Mouse (Mus musculus): ENCODE measurements around the gene Hopx. TPM values are rescaled to one million over a fixed set of nuclear protein-coding genes. Genes with fewer than 3 reads are reported as not detected.
A peak's percentile ranks its signal among the peaks of the same experiment; 100 is the strongest.

Gene Hopx
- polyA plus RNA-seq, 1 experiment from 2014 or later, result 2.4 TPM

DNA sequence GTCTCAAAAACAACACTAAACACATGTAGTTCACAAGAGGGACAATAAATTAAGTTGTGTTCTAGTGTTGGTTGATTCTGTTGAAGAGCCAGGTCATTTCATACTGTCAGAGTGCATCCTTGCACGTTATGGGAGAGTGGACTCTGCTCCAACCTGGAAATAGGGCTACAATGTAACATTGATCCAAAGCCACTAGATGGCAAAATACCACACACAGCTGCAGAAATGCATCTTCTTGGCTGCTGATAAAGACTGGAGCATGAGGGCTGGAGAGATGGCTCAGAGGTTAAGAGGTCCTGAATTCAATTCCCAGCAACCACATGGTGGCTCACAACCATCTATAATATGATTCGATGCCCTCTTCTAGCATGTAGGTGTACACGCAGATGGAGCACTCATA lies 43.3 kb downstream of the Hopx start:
- no peaks in the 10 kb centered on the region for H3K27me3 ChIP-seq (ENCODE audit: insufficient read depth, low read length)
- peak; percentile 48 for TF ChIP-seq CTCF (IDR thresholded peaks at IDR 0.05; ENCODE audit: low read depth)
- H3K4me1 ChIP-seq (ENCODE audit: insufficient read depth), result no peaks in the 10 kb centered on the region
- H3K9ac ChIP-seq, result no peak overlapping the region
- no peak overlapping the region for H3K4me3 ChIP-seq (ENCODE audit: low read depth, low read length)
- 81% methylated on average over 3 of the region's 3 CpGs for WGBS
- no peak overlapping the region for H3K27ac ChIP-seq (ENCODE audit: low read depth)
- H3K4me2 ChIP-seq, result no peak overlapping the region
- ATAC-seq (ENCODE audit: insufficient read depth), result no peak
- peak; percentile 28 for DNase-seq
- H3K36me3 ChIP-seq (ENCODE audit: insufficient read depth), result no peaks in the 10 kb centered on the region
- no peaks in the 10 kb centered on the region for H3K9me3 ChIP-seq (ENCODE audit: low read depth, low read length)

DNA sequence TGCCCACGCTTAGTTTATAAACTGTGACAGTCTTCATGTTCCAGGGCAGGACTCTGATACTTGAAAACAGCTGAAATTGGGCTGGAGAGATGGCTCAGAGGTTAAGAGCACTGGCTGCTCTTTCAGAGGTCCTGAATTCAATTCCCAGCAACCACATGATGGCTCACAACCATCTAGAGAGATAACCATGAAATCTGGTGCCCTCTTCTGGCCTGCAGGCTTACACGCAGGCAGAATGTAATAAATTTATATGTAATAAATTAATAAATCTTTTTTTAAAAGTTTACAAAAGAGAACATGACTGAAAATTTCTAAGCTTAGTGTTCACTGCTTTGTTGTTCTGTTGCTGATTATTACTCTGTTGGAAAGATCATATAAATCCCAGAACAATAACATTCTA lies 43.9 kb downstream of the Hopx start:
- Histone ChIP-seq H3K4me2 (no peak overlapping the region), H3K9ac (no peak overlapping the region), H3K36me3 (ENCODE audit: insufficient read depth) (no peaks in the 10 kb centered on the region), H3K9me3 (ENCODE audit: low read depth, low read length) (no peaks in the 10 kb centered on the region), H3K27ac (ENCODE audit: low read depth) (no peak overlapping the region), H3K4me1 (ENCODE audit: insufficient read depth) (no peaks in the 10 kb centered on the region), H3K27me3 (ENCODE audit: insufficient read depth, low read length) (no peaks in the 10 kb centered on the region), H3K4me3 (ENCODE audit: low read depth, low read length) (no peak overlapping the region)
- DNase-seq (no peak), ATAC-seq (ENCODE audit: insufficient read depth) (no peak)
- WGBS, result 82% methylated on average over 2 of the region's 2 CpGs
- TF ChIP-seq CTCF (IDR thresholded peaks at IDR 0.05; ENCODE audit: low read depth), result peak; percentile 35

DNA sequence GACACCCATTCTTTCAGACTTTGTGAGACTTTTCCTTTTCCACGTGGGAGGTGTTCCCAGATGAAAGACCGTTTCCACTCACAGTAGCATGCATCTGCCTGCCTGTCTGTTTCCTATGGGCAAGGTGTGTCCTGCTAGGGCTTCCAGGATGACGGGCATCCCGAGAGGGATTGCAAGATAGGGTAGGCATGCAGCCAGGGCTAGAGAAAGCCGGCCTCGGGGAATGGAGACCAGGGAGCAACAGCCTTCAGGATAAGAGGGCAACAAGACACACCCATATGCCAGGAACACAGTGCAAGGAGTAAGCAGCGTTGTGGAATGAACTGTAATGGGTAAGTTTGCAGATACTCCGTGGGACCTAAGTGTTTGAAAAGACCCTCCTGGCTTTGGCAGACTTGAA lies 47.6 kb downstream of the Hopx start:
- no peak overlapping the region for H3K27ac ChIP-seq (ENCODE audit: low read depth)
- no peaks in the 10 kb centered on the region for H3K9me3 ChIP-seq (ENCODE audit: low read depth, low read length)
- H3K9ac ChIP-seq, result no peak overlapping the region
- TF ChIP-seq CTCF (IDR thresholded peaks at IDR 0.05; ENCODE audit: low read depth), result no peak
- WGBS, result 63% methylated on average over 8 of the region's 8 CpGs
- no peaks in the 10 kb centered on the region for H3K4me1 ChIP-seq (ENCODE audit: insufficient read depth)
- ATAC-seq (ENCODE audit: insufficient read depth) (no peak), DNase-seq (no peak)
- no peaks in the 10 kb centered on the region for H3K36me3 ChIP-seq (ENCODE audit: insufficient read depth)
- H3K27me3 ChIP-seq (ENCODE audit: insufficient read depth, low read length), result no peaks in the 10 kb centered on the region
- no peak overlapping the region for H3K4me3 ChIP-seq (ENCODE audit: low read depth, low read length)
- no peak overlapping the region for H3K4me2 ChIP-seq

DNA sequence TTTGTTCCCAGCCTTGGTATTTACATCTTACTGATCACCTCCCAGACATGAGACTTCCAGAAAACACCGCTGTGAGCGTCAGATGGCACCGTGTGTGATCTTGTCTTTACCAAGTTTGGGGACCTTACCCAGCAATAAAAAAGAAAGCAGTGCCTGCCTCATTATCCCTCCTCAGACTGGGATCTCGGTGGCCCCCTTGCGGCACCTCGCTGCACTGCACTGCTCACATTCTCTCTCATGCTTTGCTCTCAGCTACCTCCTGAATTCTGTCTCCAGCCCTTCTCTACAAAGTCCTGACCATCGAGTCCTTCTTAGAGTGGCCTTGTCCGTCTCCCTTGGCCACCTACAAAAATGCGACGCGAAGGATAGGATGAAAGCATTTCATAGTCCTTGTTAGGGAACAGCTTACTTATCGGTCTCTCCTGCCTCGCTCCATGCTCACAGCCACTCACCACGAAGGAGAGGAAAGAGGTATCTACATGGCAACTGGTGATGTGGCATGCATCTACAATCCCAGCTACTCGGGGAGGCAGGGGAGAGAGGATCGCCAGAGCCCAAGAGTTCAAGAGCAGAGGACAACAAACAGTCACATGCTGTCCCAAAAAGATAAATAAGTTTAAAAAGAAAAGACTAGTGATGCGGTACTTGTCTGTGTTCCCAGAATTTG lies 53.4 kb downstream of the Hopx start:
- H3K36me3 ChIP-seq (ENCODE audit: insufficient read depth), result no peaks in the 10 kb centered on the region
- no peak overlapping the region for H3K27ac ChIP-seq (ENCODE audit: low read depth)
- no peak for ATAC-seq (ENCODE audit: insufficient read depth)
- H3K9me3 ChIP-seq (ENCODE audit: low read depth, low read length), result no peaks in the 10 kb centered on the region
- 33% methylated on average over 17 of the region's 17 CpGs for WGBS
- no peaks in the 10 kb centered on the region for H3K4me1 ChIP-seq (ENCODE audit: insufficient read depth)
- no peak overlapping the region for H3K4me3 ChIP-seq (ENCODE audit: low read depth, low read length)
- no peaks in the 10 kb centered on the region for H3K27me3 ChIP-seq (ENCODE audit: insufficient read depth, low read length)
- peak; percentile 93 for TF ChIP-seq CTCF (IDR thresholded peaks at IDR 0.05; ENCODE audit: low read depth)
- no peak overlapping the region for H3K9ac ChIP-seq
- H3K4me2 ChIP-seq, result peak overlapping the region; percentile 18; the same call in 1 of the 2 replicates
- DNase-seq, result peak; percentile 72

DNA sequence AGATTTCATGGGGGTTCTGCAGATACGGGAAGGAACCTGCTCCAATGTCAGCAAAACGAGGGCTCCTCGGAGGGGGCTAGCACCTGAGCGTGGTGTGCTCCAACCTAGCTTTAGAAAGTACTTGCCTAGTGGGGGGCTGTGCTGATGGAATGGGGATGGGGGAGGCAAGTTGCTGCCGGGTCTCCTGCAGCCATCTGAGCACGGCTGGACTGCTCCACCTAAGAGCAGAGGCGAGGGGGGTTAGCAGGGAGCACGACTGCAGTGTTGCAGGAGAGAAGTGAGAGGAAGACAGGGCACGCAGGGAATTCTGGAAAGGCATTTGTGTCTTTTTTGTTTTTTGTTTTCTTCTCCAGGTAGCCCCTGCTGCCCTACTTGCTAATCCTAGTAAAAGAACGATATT lies 54.6 kb downstream of the Hopx start:
- no peak for TF ChIP-seq CTCF (IDR thresholded peaks at IDR 0.05; ENCODE audit: low read depth)

DNA sequence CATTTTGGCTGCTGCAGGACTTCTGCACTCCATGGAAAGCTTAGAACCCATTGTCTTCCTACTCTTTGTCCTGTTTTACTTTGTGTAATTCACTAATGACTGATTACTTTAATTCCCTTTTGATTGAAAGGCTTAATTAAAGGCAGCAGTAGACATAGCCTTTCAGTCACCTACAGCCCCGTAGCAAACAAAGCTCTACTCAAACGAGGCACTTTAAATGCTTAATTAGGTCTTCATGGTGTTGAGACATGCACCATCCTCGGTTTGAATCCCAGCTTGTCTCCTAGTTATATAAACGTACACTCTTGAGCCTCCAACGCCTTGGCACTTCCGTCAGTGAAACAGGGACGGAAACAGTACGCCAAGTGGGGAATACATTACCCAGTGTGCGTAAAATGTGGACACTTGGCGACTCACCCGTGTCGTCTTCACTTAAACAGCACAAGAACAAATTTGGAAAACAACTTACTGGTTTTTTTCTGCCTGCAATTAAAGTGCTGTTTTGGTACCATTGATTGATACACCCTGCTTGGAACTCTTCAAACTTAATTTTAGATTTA lies 58.0 kb downstream of the Hopx start:
- H3K4me1 ChIP-seq (ENCODE audit: insufficient read depth), result no peaks in the 10 kb centered on the region
- H3K27me3 ChIP-seq (ENCODE audit: insufficient read depth, low read length), result no peaks in the 10 kb centered on the region
- no peak for TF ChIP-seq CTCF (IDR thresholded peaks at IDR 0.05; ENCODE audit: low read depth)
- DNase-seq, result no peak
- ATAC-seq (ENCODE audit: insufficient read depth), result no peak
- H3K27ac ChIP-seq (ENCODE audit: low read depth), result no peak overlapping the region
- H3K9me3 ChIP-seq (ENCODE audit: low read depth, low read length), result no peaks in the 10 kb centered on the region
- 68% methylated on average over 12 of the region's 12 CpGs for WGBS
- no peak overlapping the region for H3K4me2 ChIP-seq
- H3K4me3 ChIP-seq (ENCODE audit: low read depth, low read length), result no peak overlapping the region
- no peak overlapping the region for H3K9ac ChIP-seq
- H3K36me3 ChIP-seq (ENCODE audit: insufficient read depth), result no peaks in the 10 kb centered on the region

More for the DNA sequence above, 54.6 kb downstream of the Hopx start:
- Histone ChIP-seq H3K9ac (no peak overlapping the region), H3K36me3 (ENCODE audit: insufficient read depth) (no peaks in the 10 kb centered on the region), H3K27ac (ENCODE audit: low read depth) (no peak overlapping the region), H3K4me3 (ENCODE audit: low read depth, low read length) (no peak overlapping the region), H3K27me3 (ENCODE audit: insufficient read depth, low read length) (no peaks in the 10 kb centered on the region), H3K4me1 (ENCODE audit: insufficient read depth) (no peaks in the 10 kb centered on the region), H3K4me2 (no peak overlapping the region), H3K9me3 (ENCODE audit: low read depth, low read length) (no peaks in the 10 kb centered on the region)
- DNase-seq (no peak), ATAC-seq (ENCODE audit: insufficient read depth) (no peak)
- 34% methylated on average over 10 of the region's 10 CpGs for WGBS

DNA sequence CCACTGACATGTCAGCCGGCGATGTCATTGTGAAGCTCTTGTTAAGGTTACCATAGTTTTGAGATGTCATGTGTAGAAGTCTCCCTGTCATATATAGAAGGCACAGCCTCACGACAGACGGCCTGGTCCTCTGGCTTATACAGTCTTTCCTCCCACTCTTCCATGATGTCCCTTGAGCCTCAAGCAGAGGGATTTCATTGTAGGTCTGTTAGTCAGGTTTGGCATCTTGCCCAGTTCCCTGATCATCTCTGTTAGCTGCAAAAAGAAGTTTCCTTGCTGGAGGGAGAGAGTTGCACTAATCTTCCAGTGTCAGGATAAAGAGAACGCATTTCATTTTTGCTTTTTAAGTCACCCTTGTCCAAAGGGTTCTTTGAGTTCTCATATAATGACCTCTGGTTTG lies 62.3 kb downstream of the Hopx start:
- Histone ChIP-seq H3K27me3 (ENCODE audit: insufficient read depth, low read length) (no peaks in the 10 kb centered on the region), H3K27ac (ENCODE audit: low read depth) (no peak overlapping the region), H3K36me3 (ENCODE audit: insufficient read depth) (no peaks in the 10 kb centered on the region), H3K9me3 (ENCODE audit: low read depth, low read length) (no peaks in the 10 kb centered on the region), H3K4me3 (ENCODE audit: low read depth, low read length) (no peak overlapping the region), H3K4me1 (ENCODE audit: insufficient read depth) (no peaks in the 10 kb centered on the region), H3K9ac (no peak overlapping the region), H3K4me2 (no peak overlapping the region)
- 92% methylated on average over 5 of the region's 5 CpGs for WGBS
- no peak for ATAC-seq (ENCODE audit: insufficient read depth)
- peak; percentile 27 for DNase-seq
- TF ChIP-seq CTCF (IDR thresholded peaks at IDR 0.05; ENCODE audit: low read depth), result no peak
